Mouse (Mus musculus) embryonic stem cell, embryonic (primary cell): ENCODE data around the gene Prune2.

ENCODE experiments used
- CTCF ChIA-PET, 4 experiments: fragments of 300-600 bp in 2 of 4; fragments of 350-600 bp in 2 of 4; sonication (Branson Sonifier 250); formaldehyde crosslinking; loops; one replicate each; lab custom pipeline; 2022; ENCODE audit warnings: inconsistent platforms in 2 of 4; lab: Charles Lee
- POLR2A ChIA-PET, 4 experiments: fragments of 300-600 bp in 2 of 4; fragments of 350-600 bp in 2 of 4; sonication (Branson Sonifier 250); formaldehyde crosslinking; loops; one replicate each; lab custom pipeline; 2022; ENCODE audit warnings: antibody characterized with exemption in 4 of 4, inconsistent platforms in 1 of 4; lab: Charles Lee

Gene Prune2

GRCm38 (mm10) chr19:17225570-17226083 is 269.7 kb downstream of the Prune2 start:
- ChIA-PET POLR2A (no interaction called here), CTCF (no interaction called here)

DNA sequence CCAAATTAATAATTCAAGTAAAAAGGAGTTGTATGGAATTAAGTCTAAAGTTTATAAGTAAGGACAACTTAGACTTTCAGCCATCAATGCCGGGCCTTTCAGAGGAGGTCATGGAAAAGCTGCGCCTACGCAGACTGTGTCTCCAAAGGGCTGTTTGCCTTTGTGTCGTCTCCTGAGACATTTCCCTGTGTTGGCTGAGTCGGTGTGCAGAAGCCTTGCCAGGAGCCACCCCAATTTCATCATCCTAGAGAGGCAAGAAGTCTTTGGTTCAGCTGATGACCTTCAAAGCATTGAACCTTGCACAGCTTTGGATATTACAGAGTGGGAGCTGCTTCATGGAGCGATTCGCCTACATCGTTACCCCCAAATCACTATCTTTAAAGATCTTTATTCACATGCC is 270.2 kb downstream of the Prune2 start:
- ChIA-PET CTCF (no interaction called here), POLR2A (no interaction called here)

DNA sequence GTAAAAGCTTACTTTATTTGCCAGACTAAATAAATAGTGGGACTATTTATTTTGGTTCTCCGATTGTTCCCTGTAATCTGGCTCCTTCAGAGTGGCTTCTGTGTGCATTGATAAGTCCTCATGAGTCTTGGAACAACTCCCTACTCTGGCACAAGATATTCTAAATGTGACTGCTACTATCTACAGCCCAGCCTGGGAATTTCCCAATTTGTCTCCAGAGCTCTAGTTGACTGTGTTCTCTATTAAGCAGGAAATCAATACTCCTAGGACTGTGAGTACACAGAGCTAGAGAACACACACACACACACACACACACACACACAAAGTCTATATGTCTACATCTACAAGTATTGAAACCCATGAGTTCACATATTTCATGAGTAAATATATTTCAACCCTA is 274.1 kb downstream of the Prune2 start:
- CTCF ChIA-PET, result no interaction called here
- POLR2A ChIA-PET, result interaction anchor here in 1 of 4 experiments (0.6 kb wide), 1 partner anchor 584 kb away, joined by 3 read pairs; no protein-coding TSS in a partner anchor

DNA sequence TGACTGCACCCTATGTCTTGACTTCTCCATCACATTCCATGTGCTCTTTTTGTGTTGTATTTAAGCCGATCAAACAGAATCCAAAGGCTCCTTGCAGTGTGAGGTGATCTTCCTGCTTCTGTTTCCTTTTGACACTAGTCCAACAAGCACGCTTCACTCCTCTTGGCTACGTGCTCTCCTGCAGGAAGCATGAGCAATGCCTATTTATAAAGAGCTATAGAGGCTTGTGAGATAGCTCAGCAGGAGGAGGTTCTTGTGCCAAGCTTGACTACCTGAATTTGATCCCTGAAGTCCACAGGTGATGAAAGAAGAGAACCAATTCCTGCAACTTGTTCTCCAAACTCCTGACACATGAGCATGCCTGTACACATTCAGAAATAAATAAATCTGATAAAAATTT is 282.6 kb downstream of the Prune2 start:
- ChIA-PET CTCF (no interaction called here), POLR2A (no interaction called here)

DNA sequence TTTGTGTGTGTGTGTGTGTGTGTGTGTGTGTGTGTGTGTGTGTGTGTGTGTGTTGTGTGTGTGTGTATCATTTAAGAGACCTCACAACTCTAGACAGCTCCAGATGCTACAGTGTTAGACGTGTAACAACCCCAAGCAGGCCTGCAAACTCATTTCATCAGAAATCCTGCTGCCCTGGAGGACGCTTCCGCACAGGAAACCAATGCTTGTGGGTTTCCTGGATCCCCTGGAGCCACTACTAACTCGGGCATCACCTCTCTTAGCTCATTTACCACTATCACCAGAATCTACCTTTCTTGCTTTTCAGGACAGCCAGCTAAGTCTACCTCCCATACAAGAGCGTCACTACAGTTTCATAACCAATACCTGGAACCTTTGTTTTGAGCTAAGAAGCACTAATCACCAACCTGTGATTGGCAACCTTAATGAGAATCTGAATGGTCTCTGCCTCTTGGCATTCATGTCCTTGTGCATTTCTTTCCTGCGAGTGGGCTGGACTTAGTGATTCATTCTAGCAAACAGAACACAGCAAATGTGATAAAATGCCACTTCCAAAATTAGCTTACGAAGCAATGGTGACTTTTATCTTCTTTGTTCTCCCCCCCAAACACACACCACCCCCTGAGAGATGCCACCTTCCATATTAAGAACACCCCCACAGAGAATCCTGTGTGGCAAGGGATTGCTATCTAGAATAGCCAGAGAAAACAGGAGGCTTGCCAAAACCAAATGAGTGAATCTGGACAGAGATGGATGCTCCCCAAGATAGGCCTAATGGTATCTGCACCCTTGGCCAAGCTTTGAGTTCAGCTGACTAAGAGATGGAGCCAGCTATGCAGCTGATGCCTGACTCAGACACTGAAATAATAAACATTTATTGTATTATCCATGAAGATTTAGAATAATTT is 284.5 kb downstream of the Prune2 start:
- CTCF ChIA-PET, result interaction anchor here in 1 of 4 experiments (0.6 kb wide), 1 partner anchor 124 kb away, joined by 3 read pairs; no protein-coding TSS in a partner anchor
- POLR2A ChIA-PET, result no interaction called here

DNA sequence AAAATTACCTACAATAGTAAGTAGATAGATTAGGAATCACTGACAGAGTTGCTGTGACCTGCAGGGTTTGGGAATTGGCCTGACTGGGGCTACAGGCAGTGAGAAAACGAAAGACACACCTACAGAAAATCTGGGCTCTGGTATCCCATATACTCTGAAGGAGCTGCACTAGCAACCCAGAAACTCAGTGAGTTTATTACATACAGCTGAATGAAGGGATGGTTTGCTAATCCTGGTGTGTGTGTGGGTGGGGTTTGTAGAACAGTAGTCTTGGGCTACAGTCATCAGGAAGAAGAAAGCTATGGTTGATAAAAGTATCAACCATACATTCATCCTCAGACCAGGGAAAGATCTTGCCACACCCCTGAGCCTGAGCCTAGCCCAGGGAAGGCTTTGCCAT is 285.3 kb downstream of the Prune2 start:
- CTCF ChIA-PET, result no interaction called here
- POLR2A ChIA-PET, result no interaction called here

DNA sequence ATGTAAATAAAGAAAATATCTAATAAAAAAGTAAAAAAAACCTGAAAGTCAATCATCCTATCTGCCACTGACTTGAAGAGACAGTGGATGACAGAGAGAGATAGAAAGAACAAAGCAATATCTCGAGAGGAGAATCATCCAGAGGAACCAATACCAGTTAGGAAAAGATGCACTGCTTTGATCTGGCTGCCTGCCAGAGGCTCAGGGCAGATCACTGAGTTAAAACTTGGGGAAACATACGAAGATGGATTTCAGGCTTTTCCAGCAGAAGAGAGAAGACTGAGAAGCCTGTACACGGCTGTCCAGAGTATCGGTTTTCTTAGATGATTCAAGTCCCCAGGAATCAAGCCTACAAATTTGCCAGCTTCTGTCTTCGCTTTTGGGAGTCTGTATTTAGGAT is 287.0 kb downstream of the Prune2 start:
- ChIA-PET CTCF (interaction anchor here in 1 of 4 experiments (0.6 kb wide), 1 partner anchor 28 kb away, joined by 3 read pairs; no protein-coding TSS in a partner anchor), POLR2A (no interaction called here)

DNA sequence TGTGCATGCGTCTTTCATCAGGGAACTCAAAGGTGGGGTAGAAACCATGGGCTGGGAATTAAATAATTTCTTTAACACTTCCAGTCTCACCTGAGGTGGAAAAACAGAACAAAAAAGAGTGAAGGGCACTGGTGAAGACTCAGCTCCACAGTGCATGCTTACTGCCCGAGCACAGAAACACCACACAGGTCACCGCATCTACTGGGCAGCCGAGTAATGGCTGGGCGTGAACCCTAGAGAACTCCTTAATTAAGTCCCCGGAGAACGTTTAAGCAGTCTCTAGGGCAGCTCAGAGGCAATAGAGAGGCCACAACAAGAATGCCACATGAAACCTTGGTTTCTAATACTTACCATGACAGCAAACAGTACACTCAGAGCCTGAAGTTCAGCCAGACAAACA is 288.6 kb downstream of the Prune2 start:
- ChIA-PET CTCF (no interaction called here), POLR2A (no interaction called here)

GRCm38 (mm10) chr19:17247352-17247925 is 291.5 kb downstream of the Prune2 start:
- ChIA-PET POLR2A (no interaction called here), CTCF (no interaction called here)

DNA sequence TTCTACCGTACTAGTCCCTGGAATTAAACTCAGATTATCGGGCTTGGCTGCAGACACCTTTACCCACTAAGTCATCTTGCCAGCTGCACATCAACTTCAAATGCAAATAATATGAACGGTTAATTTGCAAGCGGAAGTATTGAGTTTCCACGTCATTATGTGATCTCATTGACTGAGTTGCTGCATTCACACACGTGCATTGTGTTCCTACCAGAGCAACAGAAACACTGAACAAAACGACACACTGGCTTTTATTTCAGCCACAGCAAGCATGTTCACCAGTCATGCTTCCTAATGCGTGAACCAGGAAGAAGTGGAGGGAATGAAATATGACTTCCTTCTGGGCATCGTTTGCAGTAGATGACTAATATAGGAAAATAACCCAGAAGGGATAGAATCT is 293.8 kb downstream of the Prune2 start:
- POLR2A ChIA-PET, result no interaction called here
- CTCF ChIA-PET, result no interaction called here

DNA sequence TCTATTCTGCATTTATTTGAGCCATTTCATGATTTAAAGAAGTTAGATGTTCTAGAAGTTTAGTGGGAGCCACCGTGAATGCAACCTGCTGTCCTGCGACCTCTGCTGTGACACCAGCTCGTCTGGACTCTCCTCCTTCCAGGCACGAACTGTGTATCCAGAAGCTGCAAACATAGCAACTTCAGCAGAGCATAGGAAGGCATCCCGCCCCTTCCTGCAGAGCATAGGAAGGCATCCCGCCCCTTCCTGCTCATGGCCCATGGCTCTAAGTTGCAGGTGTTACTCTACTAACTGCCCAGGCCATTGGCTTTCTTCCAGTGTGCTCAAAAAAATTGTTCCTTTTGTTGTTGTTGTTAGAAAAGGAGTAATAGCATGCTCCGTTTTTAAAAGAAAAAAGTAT is 294.9 kb downstream of the Prune2 start:
- ChIA-PET POLR2A (no interaction called here), CTCF (no interaction called here)

- CTCF ChIA-PET, result no interaction called here
- POLR2A ChIA-PET, result interaction anchor here in 1 of 4 experiments (0.6 kb wide), 1 partner anchor 204 kb away, joined by 3 read pairs; no protein-coding TSS in a partner anchor
These were observed 295.5 kb downstream of the Prune2 start for GRCm38 (mm10) chr19:17251453-17251852.

GRCm38 (mm10) chr19:17252845-17253244 is 296.9 kb downstream of the Prune2 start:
- POLR2A ChIA-PET, result interaction anchor here in 1 of 4 experiments (0.8 kb wide), 1 partner anchor 135 kb away, joined by 5 read pairs; no protein-coding TSS in a partner anchor
- CTCF ChIA-PET, result no interaction called here

GRCm38 (mm10) chr19:17255511-17255910 is 299.6 kb downstream of the Prune2 start:
- CTCF ChIA-PET, result no interaction called here

GRCm38 (mm10) chr19:17256388-17256787 is 300.5 kb downstream of the Prune2 start:
- ChIA-PET POLR2A (no interaction called here), CTCF (no interaction called here)

More at GRCm38 (mm10) chr19:17255511-17255910, 299.6 kb downstream of the Prune2 start:
- POLR2A ChIA-PET, result no interaction called here

DNA sequence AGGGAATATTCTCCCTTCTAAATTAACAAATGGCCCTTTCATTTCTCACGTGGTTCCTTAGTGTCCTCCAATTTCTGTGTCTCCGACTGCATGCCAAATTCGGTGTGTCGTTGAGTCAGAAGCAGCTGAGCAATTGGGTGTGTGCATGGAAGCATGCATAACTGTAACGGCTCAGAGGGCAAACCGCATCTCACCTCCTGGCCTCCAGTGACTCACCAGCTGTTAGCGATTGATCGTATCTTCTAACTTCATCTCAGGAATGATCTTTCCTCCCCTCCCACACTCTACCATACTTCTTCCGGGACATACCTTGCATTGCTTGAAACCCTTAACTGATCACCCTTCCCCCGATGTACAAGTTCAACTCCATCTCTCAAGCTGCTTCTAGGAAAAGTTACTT is 300.9 kb downstream of the Prune2 start:
- CTCF ChIA-PET, result no interaction called here
- POLR2A ChIA-PET, result no interaction called here

GRCm38 (mm10) chr19:17263181-17263580 is 307.3 kb downstream of the Prune2 start:
- ChIA-PET CTCF (no interaction called here), POLR2A (interaction anchor here in 1 of 4 experiments (0.6 kb wide), 1 partner anchor 23 kb away, joined by 3 read pairs; no protein-coding TSS in a partner anchor)

- POLR2A ChIA-PET, result interaction anchor here in 1 of 4 experiments (0.6 kb wide), 1 partner anchor 22 kb away, joined by 3 read pairs; no protein-coding TSS in a partner anchor
- CTCF ChIA-PET, result no interaction called here
These were observed 307.9 kb downstream of the Prune2 start for GRCm38 (mm10) chr19:17263679-17264370.

GRCm38 (mm10) chr19:17264481-17265196 is 308.7 kb downstream of the Prune2 start:
- POLR2A ChIA-PET, result interaction anchor here in 1 of 4 experiments (0.7 kb wide), 1 partner anchor 163 kb away, joined by 5 read pairs; no protein-coding TSS in a partner anchor
- CTCF ChIA-PET, result interaction anchor here in 1 of 4 experiments (0.6 kb wide), 1 partner anchor 100 kb away, joined by 3 read pairs; no protein-coding TSS in a partner anchor
